ENCODE assay signal across 27 mouse cellular contexts in genomic region chr4:119907106-119907505, GRCm38 (mm10).
DNase-seq lines count a peak whose midpoint lies in the region; ATAC-seq lines count a peak whose summit lies in the region.
"Had no signal": no experiment of that assay in that cellular context is flagged by ENCODE, and none has a peak within 500 bp of the region (broad histone marks: within the 10 kb centered on the region; RNA-seq: fewer than 3 reads in every experiment).

No protein-coding gene starts in this region.

- no peak overlapping the region for H3K4me3 ChIP-seq in hindbrain, embryonic 13.5 days
- H3K4me3 ChIP-seq: embryonic facial prominence, embryonic 10.5 days; embryonic facial prominence, embryonic 13.5 days; erythroblast, embryonic 14.5 days; forebrain, embryonic 12.5 days; forebrain, embryonic 15.5 days; heart, adult 2 months; heart, embryonic 10.5 days; heart, embryonic 13.5 days; hindbrain, embryonic 12.5 days had no signal

- peak; percentile 71 for ATAC-seq in CD4-positive, CD25-positive, alpha-beta regulatory T cell, adult 4 months
- ATAC-seq in inflammation-experienced regulatory T-cells, adult 6 months: peak; percentile 52
- no peak for ATAC-seq in hindbrain, embryonic 13.5 days (ENCODE audit: low FRiP score)
- ATAC-seq: forebrain, embryonic 15.5 days; hindbrain, embryonic 16.5 days; intestine, postnatal 0 days; Patski had no signal

- H3K9me3 ChIP-seq in hindbrain, embryonic 13.5 days: no peaks in the 10 kb centered on the region
- H3K9me3 ChIP-seq: embryonic facial prominence, embryonic 10.5 days; embryonic facial prominence, embryonic 13.5 days; forebrain, embryonic 12.5 days; forebrain, embryonic 15.5 days; heart, embryonic 10.5 days; heart, embryonic 13.5 days; hindbrain, embryonic 12.5 days had no signal

- H3K9ac ChIP-seq in hindbrain, embryonic 13.5 days: no peak overlapping the region
- H3K9ac ChIP-seq: embryonic facial prominence, embryonic 13.5 days; forebrain, embryonic 12.5 days; forebrain, embryonic 15.5 days; heart, embryonic 13.5 days; hindbrain, embryonic 12.5 days had no signal

- 93% methylated on average over 4 of the region's 4 CpGs for WGBS in hindbrain, embryonic 13.5 days

- no peaks in the 10 kb centered on the region for H3K27me3 ChIP-seq in hindbrain, embryonic 13.5 days
- H3K27me3 ChIP-seq: CH12.LX; embryonic facial prominence, embryonic 13.5 days; forebrain, embryonic 12.5 days; forebrain, embryonic 15.5 days; hindbrain, embryonic 12.5 days; Patski had no signal

- H3K36me3 ChIP-seq in hindbrain, embryonic 13.5 days: no peaks in the 10 kb centered on the region
- H3K36me3 ChIP-seq: embryonic facial prominence, embryonic 10.5 days; embryonic facial prominence, embryonic 13.5 days; forebrain, embryonic 12.5 days; forebrain, embryonic 15.5 days; G1E; heart, embryonic 10.5 days; heart, embryonic 13.5 days; hindbrain, embryonic 12.5 days had no signal

- H3K27ac ChIP-seq in hindbrain, embryonic 13.5 days: no peak overlapping the region
- H3K27ac ChIP-seq: embryonic facial prominence, embryonic 10.5 days; embryonic facial prominence, embryonic 13.5 days; forebrain, embryonic 12.5 days; forebrain, embryonic 15.5 days; heart, adult 2 months; heart, embryonic 10.5 days; heart, embryonic 13.5 days; hindbrain, embryonic 12.5 days had no signal

- peak; percentile 1 for DNase-seq in layer of hippocampus, adult 9-11 months
- no peak for DNase-seq in layer of hippocampus, adult 8-10 months (ENCODE audit: low spot score in 2 of 2)
- DNase-seq in CD4-positive, CD25-positive, alpha-beta regulatory T cell, adult 2 months (ENCODE audit: low read depth, low spot score): peak; percentile 30
- DNase-seq: adrenal gland, adult 2 months; adrenal gland, postnatal 14 days; cerebellum, adult 18-20 months; cerebellum, postnatal 10 days; cerebellum, postnatal 36 days; embryo, embryonic 11 days; gastrocnemius, postnatal 25 days; heart, adult 2 months had no signal

- H3K4me2 ChIP-seq in hindbrain, embryonic 13.5 days: no peak overlapping the region
- H3K4me2 ChIP-seq: embryonic facial prominence, embryonic 13.5 days; forebrain, embryonic 12.5 days; forebrain, embryonic 15.5 days; heart, embryonic 13.5 days; hindbrain, embryonic 12.5 days had no signal

- H3K4me1 ChIP-seq in hindbrain, embryonic 13.5 days (replicated peaks): peaks cover 14% of the 10 kb centered on the region

Comparison
In these comparisons a context has a peak if more than half of its experiments do, and no peak if none do; other contexts are left out.
1. DNase-seq: peak in layer of hippocampus, adult 9-11 months (single experiment) and CD4-positive, CD25-positive, alpha-beta regulatory T cell, adult 2 months (single experiment); none in layer of hippocampus, adult 8-10 months (0 of 2).